Mouse (Mus musculus) right cerebral cortex, adult 18-20 months (tissue): ENCODE measurements around the gene Vmn2r93.

Source experiments
- DNase-seq: peaks from one replicate; pipeline ENCODE4 v3.0.0; 2022; ENCODE audit warnings: mixed read lengths

The Vmn2r93 gene

DNA sequence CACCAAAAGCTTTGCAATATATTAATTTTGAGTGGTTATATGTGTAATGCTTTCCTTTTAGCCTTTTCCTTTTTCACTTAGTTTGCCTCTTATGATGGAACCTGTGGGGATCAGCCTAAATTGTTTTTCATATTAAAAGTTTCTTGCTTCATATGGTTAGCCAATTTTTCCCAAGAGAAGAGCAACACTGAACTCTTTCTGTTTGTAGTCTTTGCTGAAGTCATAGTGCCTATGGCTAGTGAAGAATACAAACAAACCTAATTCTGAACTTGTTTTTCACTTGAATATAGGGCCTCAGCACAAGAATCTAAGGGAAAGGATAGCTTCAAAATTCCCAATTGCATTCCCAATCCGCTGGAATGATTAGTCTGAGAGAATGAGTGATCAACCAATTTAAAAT, at the start of gene Vmn2r93:
TSS of gene Vmn2r93 (plus strand) at position 301 of the 400 bp plus-strand sequence.
- no peak for DNase-seq

GRCm38 (mm10) chr17:18277656-18278055, 20.2 kb upstream of the Vmn2r93 start, which contains the start of gene Vmn2r94:
Gene Vmn2r94, minus strand, starts transcription at chr17:18277756.
- DNase-seq = no peak

DNA sequence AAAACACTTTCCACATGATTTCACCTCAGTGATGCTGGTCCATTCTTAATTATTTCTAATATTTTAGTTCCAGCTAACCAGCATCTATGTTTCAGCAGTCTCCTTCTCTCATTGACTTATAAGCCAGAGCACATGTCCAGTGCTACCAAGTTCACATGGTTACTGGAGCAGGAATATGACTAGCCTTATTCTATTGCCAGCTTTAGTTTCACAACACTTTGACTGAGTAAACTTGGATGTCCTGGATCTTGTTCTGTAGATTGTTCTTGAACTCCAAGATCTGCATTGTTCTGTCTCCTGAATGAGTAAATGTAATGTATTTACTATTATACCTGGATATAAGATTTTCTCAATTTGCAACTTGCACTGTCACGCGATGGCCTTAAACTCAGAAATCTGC, 25.1 kb downstream of the Vmn2r93 start:
- DNase-seq = no peak

DNA sequence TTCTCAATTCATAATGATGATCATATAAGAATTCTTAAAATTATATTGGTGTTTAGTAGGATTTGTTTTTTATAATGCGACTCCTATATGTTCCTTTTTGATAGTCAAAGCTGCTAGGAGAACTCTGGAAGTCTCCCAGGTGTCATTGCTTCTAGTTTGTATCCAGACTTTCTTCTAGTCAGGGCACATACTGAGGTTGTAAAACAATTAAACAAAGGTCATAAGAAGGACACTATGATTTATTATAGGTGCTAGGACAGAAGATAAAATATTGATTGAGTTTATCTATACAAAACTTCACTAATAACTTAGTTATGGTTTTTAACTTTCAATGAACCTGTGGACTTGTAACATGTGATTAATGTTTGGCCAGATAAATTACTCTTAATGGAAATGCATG, 62.1 kb downstream of the Vmn2r93 start:
- no peak for DNase-seq

GRCm38 (mm10) chr17:18360602-18361001, 62.7 kb downstream of the Vmn2r93 start:
- no peak for DNase-seq
